Mouse (Mus musculus): ENCODE measurements around the gene Endod1.

The Endod1 gene

GRCm38 (mm10) chr9:14381353-14382055 lies at the start of gene Endod1:
TSS of gene Endod1 (minus strand) at chr9:14381507.
- peak; percentile 64 for DNase-seq (ENCODE audit: low read depth, low spot score)

DNA sequence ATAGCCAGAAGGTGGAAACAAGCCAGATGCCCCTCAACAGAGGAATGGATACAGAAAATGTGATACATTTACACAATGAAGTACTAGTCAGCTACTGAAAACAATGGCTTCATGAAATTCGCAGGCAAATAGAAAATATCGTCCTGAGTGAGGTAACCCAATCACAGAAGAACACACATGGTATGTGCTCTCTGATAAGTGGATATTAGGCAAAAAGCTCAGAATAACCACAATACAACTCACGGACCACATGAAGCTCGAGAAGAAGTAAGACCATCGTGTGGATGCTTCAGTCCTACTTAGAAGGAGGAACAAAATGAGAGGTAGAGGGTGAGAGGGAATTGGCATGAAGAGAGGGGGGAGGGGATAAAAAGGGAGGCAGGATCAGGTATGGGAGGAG lies 27.8 kb upstream of the Endod1 start:
- no peak for DNase-seq (ENCODE audit: low read depth, low spot score)

GRCm38 (mm10) chr9:14408044-14408443 lies 26.7 kb upstream of the Endod1 start:
- DNase-seq (ENCODE audit: low read depth, low spot score) = no peak

DNA sequence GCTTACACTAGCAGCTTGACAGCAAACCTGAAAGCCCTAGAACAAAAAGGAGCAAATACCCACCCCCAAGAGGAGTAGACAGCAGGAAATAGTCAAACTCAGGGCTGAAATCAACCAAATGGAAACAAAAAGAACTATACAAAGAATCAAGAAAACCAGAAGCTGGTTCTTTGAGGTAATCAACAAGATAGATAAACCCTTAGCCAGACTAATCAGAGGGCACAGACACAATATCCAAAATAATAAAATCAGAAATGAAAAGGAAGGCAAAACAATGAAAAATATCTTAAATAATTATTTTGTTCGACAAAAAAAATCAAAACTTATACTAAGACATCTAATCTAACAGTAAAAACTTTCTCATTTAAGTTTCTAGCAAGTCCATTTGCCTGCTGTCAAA lies 24.7 kb upstream of the Endod1 start:
- DNase-seq (ENCODE audit: low read depth, low spot score) = no peak

GRCm38 (mm10) chr9:14402099-14402498 lies 20.8 kb upstream of the Endod1 start:
- no peak for DNase-seq (ENCODE audit: low read depth, low spot score)

GRCm38 (mm10) chr9:14400392-14400791 lies 19.1 kb upstream of the Endod1 start:
- DNase-seq (ENCODE audit: low read depth, low spot score) = no peak

GRCm38 (mm10) chr9:14398946-14399345 lies 17.6 kb upstream of the Endod1 start:
- DNase-seq (ENCODE audit: low read depth, low spot score) = no peak

DNA sequence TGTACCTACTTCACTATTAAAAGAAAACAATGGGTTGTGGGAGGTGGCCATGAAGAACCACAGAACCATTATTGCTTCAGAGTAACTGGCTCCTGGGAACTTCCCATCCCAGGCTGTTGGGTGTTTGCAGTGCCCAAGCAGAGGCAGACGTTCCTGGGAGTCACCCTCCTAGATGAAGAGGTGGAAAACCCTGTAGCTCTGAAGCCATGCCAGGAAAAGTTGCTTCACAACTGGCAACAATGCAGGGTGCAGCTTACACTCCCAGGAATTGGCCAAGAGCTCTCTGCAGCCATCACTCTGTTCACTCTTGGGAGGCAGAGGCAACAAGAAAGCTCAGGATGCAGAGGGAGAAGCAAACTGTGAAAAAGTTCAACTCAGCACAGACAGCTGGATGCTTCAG lies 16.8 kb upstream of the Endod1 start:
- no peak for DNase-seq (ENCODE audit: low read depth, low spot score)

GRCm38 (mm10) chr9:14397449-14397819 lies 16.1 kb upstream of the Endod1 start:
- DNase-seq (ENCODE audit: low read depth, low spot score) = no peak

DNA sequence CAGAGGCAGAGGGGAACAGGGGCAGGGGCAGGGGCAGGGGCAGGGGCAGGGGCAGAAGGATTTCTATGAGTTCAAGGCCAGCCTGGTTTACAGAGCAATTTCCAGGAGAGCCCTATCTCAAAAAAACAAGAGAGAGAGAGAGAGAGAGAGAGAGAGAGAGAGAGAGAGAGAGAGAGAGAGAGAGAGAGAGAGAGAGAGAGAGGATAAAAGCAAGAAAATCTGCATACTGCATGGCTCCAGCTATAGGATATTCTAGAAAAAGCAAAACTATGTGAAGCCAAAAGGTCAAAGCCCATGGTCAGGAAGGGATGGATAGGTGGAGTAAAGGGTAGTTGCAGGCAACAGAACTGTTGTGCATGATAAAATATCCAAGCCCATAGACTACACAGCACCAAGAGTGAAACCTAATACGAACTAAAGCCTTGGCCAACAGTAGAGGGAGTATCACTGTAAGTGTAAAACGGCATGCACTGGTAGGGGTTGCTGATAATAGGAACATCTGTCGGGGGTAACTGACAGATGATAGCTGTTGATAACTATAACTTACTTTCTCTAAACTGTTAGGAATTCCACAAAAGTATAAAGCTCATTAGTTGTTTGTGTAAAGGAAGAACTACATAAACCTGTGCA lies 15.6 kb upstream of the Endod1 start:
- DNase-seq (ENCODE audit: low read depth, low spot score) = no peak

- DNase-seq (ENCODE audit: low read depth, low spot score) = no peak
Observed at GRCm38 (mm10) chr9:14396096-14396495, 14.8 kb upstream of the Endod1 start.

DNA sequence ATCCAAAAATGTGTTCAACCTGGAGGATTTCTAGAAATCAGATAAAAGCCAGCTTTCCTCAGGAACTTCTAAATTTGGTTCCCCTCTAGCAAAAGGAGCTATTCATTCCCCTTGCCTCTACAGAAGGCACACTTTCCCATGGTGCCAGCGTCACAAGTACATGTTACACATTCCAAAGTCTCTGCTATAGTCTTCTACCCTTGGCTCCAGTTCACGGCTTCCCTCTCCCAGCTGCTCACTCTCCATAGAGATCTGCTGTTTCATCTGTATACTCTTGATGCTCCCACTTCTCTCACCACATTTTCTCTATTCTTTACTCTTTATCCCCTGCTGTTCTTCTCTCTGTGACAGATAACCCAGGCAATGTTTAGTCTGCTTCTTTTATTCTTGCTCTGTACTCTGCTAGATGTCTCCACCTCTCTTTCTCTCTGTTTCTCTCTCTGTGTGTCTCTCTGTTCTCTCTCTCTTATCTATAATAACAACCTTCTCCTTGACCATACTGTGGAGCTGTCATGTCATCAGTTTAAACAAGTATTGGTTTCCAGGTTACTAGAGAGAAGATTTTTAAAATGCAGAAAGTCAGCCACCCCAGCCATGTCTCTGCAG lies 13.8 kb upstream of the Endod1 start:
- DNase-seq (ENCODE audit: low read depth, low spot score) = no peak

GRCm38 (mm10) chr9:14391841-14392318 lies 10.6 kb upstream of the Endod1 start:
- DNase-seq (ENCODE audit: low read depth, low spot score) = no peak

DNA sequence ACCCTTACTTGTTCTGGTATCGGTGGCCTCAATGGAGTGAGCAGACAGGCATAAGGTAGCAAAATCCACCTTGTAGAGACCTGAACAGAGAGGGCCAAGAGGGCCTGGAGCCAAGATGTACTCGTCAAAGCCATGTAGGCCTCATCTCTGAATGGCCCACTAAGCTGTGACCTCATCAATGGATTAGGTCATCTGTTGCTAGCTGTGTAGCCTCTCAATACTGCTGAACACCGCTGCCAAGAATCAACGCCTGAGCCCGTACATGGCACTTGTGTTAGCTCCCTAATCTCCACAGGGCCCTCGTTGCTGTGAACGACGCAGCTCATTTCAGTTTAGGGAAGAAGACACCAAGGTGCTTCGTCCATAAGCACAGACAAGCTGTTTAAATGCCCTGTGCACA lies 10.0 kb upstream of the Endod1 start:
- no peak for DNase-seq (ENCODE audit: low read depth, low spot score)

- DNase-seq (ENCODE audit: low read depth, low spot score) = no peak
Observed at GRCm38 (mm10) chr9:14390278-14390677, 9.0 kb upstream of the Endod1 start.

DNA sequence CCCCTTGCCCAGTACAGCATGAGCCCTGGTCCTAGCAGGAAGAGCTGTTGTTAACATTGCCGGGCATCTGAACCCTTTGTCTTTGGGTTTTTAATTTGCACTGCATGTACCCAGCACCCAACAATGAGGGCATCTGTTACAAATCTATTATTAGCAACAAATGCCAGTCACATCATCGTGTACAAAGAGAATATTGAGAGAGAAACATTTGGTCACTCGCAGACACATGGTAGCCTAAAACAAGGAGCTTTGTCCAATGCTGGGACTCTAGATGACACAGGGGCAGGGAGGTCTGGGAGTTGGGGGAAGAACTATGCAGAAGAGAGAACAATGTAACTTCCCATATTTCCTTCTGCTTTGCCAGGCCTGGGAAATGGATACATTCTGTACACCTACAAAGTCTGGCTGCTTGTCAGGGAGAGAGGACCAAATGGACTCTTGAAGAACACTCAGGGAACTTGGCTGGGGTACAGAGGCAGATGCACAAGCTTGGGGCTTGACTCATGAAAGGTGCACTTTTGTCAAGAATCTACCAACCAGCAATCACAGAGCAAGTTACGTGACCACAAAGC lies 7.8 kb upstream of the Endod1 start:
- no peak for DNase-seq (ENCODE audit: low read depth, low spot score)

GRCm38 (mm10) chr9:14388001-14388400 lies 6.7 kb upstream of the Endod1 start:
- no peak for DNase-seq (ENCODE audit: low read depth, low spot score)

- DNase-seq (ENCODE audit: low read depth, low spot score) = no peak
Observed at GRCm38 (mm10) chr9:14386831-14387230, 5.5 kb upstream of the Endod1 start.

DNA sequence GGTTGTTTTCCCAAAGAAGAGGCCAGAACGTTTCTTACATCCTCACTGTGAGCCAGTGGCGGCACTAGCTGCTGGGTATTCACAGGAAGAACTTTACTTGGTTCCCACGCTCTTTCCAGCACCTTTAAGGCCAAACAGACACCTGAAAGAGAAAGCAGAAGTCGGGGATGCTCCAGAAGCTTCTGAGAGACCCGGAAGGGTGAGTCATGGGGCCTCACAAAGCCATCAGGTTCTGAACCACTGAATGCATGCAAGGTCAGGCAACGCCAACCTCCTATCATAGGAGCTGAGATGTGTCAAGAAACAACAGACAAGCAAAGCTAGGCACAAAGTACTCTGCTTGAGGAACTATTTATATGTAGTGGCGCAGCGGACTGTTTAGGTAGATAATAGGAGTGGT lies 4.4 kb upstream of the Endod1 start:
- DNase-seq (ENCODE audit: low read depth, low spot score) = no peak

- DNase-seq (ENCODE audit: low read depth, low spot score) = no peak
Observed at GRCm38 (mm10) chr9:14383186-14383920, 2.0 kb upstream of the Endod1 start.

GRCm38 (mm10) chr9:14382256-14382791 lies 1.0 kb upstream of the Endod1 start:
- no peak for DNase-seq (ENCODE audit: low read depth, low spot score)

Measured in mesoderm, embryonic 11.5 days (tissue).